Mouse (Mus musculus): ENCODE data around the gene Chsy1.

DNA sequence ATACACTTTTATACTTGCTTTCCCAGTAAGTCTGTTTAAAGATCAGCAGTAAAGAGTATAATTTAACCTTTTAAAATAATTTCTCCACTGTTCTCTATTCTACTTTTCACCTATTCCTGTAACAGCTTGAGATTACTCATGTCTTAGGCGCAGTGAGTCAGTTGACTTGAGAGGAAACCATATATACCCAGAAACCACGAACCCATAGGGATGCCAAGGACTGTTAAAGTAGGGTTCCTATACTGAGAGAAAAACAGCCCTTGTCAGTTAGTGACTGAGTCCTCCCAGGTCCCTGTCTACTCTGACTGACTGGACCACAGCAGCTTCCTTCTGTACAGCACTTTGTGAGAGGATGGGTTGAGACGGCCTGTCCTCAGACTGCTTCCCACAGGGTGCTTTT, 8.7 kb downstream of the Chsy1 start:
- TF ChIP-seq CTCF (IDR thresholded peaks at IDR 0.05; ENCODE audit: control insufficient read depth, insufficient read depth, low read length) (no peak), POLR2A (IDR thresholded peaks at IDR 0.05; ENCODE audit: borderline replicate concordance, control insufficient read depth, low read depth, low read length) (no peak)

Data from bone marrow, adult 2 months (tissue).